Mouse (Mus musculus) 3134 (cell line): ENCODE results near the gene Gtf2a2.
"Not testable (repeated sequence)": the region's sequence is repeated elsewhere in the genome, so short reads cannot be mapped to it uniquely, and the experiment has no call there.

Experiments used
- DNase-seq: peaks from one replicate; pipeline ENCODE4 v3.0.0-alpha.2; 2011; ENCODE audit warnings: low spot score; ENCODE audit not compliant: insufficient read length; ENCODE audit errors: extremely low read depth

The Gtf2a2 gene

DNA sequence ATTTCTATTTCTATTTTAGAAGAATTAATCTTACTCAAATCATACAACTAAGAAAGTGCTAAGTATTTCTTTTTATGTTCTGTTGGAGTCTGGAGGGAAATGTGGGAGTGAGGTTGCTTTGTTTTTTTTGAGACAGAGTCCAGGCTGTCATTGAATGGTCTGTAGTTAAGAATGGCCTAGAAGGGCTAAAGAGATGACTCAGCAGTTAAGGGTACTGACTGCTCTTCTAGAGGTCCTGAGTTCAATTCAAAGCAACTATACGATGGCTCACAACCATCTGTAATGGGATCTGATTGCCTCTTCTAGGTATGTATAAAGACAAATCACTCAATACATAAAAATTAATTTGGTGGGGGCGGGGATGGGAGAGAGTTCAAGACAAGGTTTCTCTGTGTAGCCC, 3.3 kb downstream of the Gtf2a2 start:
- DNase-seq = no peak

DNA sequence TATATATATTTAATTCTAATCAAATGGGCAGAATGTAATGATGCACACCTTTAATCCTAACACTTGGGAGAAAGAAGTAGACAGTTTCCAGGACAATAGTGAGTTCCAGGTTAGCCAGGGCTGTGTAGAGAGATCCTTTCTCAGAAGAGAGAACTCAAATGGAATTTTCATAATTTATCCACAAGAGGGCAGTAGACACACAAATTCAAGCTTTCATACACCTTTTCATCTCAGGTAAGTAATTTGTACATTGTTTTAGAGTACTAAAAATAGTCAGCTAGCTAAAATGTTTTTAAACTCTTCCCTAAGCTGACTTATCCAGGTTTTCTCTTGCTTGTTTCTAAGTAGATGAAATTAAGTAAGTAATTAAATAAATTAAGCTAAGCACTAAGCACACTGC, 6.5 kb downstream of the Gtf2a2 start:
- DNase-seq = peak; percentile 29

DNA sequence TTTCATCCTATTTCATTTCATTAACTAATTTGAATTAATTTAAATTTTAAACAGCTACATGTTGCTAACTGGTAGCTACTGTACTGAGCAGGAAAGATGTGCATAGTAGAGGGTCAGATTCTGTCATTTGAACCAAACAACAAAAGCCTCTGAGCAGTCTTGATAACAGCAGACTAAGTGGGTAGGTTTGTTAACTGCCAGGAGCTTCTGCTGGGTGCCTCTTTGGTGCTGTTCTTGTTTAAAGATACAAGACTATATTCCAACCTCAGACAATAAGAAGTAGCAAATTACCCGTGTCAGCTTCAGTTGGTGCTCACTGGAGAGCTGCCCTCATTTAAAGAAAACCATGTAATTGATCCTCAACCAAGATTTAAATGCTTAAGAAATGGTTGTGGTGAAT, 9.3 kb downstream of the Gtf2a2 start:
- DNase-seq = no peak

GRCm38 (mm10) chr9:70022083-70022482, 9.7 kb downstream of the Gtf2a2 start:
- no peak for DNase-seq

DNA sequence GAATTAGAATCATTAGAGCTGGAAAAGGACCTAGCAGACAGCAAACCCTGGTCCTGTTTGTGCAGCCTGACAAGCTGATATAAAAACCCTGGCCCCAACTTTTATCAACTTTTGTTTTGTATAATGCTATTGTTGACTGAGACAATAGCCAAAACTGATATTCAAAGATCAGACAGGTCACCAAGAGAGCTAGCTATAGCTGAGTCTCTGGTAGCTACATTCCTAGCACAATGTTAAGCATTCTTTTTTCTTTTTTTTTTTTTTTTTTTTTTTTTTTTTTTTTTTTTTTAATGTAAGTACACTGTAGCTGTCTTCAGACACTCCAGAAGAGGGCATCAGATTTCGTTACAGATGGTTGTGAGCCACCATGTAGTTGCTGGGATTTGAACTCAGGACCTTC, 11.3 kb downstream of the Gtf2a2 start:
- DNase-seq = not testable (repeated sequence)

- DNase-seq = no peak
These were observed 12.3 kb downstream of the Gtf2a2 start for GRCm38 (mm10) chr9:70024648-70025047.

GRCm38 (mm10) chr9:70025365-70026012, 13.1 kb downstream of the Gtf2a2 start:
- peak; percentile 52 for DNase-seq

- DNase-seq = no peak
These were observed 19.8 kb downstream of the Gtf2a2 start for GRCm38 (mm10) chr9:70032167-70032566.

- DNase-seq = no peak
These were observed 20.7 kb downstream of the Gtf2a2 start for GRCm38 (mm10) chr9:70033056-70033455.

- DNase-seq = no peak
These were observed 22.4 kb downstream of the Gtf2a2 start for GRCm38 (mm10) chr9:70034702-70035101.

GRCm38 (mm10) chr9:70036646-70037045, 24.3 kb downstream of the Gtf2a2 start:
- DNase-seq = no peak

DNA sequence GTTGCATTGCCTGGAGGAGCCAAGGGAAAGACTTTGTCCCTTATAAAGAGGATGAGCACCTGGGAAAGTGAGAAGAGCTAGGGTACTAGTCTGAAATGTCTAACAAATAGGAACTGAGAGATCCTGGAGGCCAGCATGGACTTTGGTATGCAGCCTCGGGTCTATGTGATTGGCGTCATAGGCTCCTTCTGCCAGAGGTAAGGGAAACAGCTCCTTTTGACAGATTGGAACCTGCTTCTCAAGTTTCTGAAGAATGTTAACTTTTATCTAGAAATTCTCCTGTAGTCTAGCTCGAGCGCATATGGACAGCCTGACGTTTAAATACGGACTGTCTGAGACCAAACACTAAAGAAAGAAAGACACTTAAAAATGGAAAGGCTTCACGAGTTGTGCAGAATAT, 25.6 kb downstream of the Gtf2a2 start, which contains the start of gene Gcnt3:
TSS of gene Gcnt3 (minus strand) at position 101 of the 400 bp plus-strand sequence.
- DNase-seq = no peak

DNA sequence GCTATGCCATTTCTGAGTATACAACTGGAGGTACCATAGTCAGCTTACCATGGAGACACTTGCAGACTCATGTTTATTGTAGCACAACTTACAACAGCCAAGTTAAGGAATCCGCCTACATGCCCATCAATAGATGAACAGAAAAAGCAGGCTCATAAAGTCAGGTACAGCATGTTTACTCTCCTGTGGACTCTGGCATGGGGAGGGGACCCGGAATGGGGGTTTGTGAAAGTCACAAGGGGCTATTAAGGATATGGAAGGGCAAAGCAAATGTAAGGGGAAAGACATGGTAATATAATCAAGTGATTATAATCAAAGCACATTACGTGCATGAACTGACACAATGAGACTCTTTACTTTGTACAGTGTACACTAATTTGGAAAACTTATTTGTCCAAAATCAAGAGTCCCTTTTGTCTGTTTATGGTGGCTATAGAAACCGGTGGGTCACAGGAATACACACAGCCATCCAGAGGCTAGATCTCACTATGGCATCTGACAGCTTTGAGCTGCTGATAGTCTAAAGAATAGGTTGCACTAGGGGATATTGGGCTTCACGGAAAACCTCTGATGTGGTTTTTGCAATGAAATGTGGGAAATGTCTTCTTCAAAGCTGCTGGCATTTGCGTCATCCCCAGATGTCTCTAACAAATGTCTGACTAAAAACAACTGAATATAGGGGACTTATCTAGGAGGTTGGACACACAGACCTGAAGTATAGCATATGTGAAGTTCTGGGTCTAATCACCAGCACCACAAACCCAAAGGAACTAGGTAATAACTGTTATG, 27.4 kb downstream of the Gtf2a2 start:
- no peak for DNase-seq

GRCm38 (mm10) chr9:70040570-70040969, 28.2 kb downstream of the Gtf2a2 start:
- no peak for DNase-seq

GRCm38 (mm10) chr9:70042137-70042536, 29.8 kb downstream of the Gtf2a2 start:
- peak; percentile 15 for DNase-seq

- no peak for DNase-seq
These were observed 30.6 kb downstream of the Gtf2a2 start for GRCm38 (mm10) chr9:70042935-70043334.

GRCm38 (mm10) chr9:70044865-70045264, 32.5 kb downstream of the Gtf2a2 start:
- DNase-seq = no peak

DNA sequence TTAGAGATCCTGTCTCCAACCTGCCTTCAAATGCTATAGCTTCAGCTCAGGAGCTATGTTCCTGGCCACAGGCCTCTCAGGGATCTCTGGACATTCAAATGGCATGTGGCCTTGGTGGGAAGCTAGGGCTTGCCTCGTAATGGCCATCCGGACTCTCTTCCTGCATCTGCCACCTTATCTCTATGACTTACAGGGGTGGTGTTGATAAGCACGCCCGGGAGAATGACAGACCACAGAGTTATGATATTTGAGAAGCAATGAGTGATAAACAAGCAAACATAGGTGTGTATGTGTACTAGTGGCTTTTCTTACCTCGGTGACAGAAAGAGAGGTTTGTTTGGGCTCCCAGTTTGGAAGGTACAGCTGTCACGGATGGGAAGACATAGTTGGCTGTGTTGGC, 33.9 kb downstream of the Gtf2a2 start:
- DNase-seq = no peak

GRCm38 (mm10) chr9:70047839-70048238, 35.5 kb downstream of the Gtf2a2 start:
- peak; percentile 69 for DNase-seq

DNA sequence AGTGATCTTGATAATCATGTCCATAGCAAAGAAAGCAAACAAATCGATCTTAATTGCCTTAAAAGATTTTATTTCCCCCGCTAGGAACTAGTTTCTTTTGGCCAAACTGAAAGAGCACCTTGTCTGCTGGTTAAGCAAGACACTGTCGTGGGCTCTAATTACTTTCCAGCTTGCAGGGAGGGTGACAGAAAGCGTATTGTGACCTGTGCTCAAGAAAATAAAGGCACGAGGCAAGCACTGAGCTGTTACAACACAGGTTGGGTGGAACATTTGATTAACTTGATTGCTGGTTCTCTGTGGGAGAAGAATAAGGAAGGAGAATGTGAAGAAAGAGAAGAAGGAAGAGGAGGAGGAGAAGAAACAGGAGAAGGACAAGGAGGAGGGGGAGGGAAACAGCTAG, 35.9 kb downstream of the Gtf2a2 start:
- no peak for DNase-seq

DNA sequence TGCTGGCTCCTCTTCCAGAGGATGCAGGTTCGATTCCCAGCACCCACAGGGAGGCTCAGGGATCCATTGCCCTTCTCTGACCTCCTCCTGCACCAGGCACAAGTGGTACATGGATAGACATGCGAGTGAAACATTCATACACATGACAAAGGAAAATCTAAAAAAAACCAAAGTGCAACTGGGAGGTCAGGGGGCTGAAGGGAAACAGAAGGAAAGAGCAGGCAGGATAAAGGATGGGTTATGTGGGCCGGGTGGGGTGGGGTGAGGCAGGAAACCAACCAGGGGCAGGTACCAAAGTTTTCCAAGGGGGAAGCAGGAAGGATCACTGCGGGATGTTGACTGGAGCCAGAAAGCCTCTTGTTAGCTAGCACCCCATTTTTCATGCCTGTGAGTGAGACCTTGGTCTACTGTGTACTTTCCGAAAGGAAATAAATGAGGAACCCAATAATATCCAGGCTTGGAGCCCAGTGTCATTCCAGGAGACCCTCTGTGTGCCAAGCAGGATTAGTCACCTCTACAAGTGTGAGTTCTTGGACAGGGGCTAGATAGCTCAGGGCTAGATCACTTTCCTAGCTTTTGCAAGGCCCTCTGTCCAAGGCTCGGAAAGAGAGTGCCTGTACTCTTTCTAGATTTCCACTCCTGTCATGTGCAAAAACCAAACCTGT, 36.5 kb downstream of the Gtf2a2 start:
- DNase-seq = peak; percentile 60

DNA sequence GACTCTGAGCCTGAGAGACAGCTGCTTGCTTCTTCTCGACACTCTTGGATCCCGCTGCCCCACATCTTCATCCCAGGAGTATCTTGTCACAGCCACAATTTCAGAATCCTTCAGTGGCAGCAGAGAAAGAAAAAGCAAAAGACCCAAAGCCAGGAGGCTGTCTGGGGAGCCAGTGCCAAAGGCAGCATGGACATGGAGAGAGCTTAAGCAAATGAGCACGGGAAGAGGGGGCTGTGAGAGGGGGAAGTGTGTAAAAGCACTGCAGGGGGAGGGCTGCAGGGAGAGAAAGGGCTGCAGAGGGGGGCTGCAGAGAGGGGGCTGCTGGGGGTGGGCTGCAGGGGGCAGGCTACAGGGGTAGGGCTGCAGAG, 37.0 kb downstream of the Gtf2a2 start:
- peak; percentile 59 for DNase-seq
